Mouse (Mus musculus): ENCODE data around the gene Tyro3. TPM values are rescaled to one million over a fixed set of nuclear protein-coding genes. Genes with fewer than 3 reads are reported as not detected.

Tyro3 gene
- 4.5 and 7.2 TPM in 2 replicates for total RNA-seq (2021)
- long read RNA-seq, transcript Tyro3-201 (19 exons, 3,989 nt), result major isoform, 5 of 6 reads
- long read RNA-seq, partial matches to known transcripts, result 1 of 6 reads
- long read RNA-seq, other reads (novel, unspliced or antisense), result 0 of 6 reads

- DNase-seq, result no peak
Measured at GRCm38 (mm10) chr2:119797279-119797783, at the start of gene Tyro3. Gene Tyro3, plus strand, starts transcription at chr2:119797733.

GRCm38 (mm10) chr2:119749260-119749659, 48.3 kb upstream of the Tyro3 start:
- no peak for DNase-seq

GRCm38 (mm10) chr2:119757601-119758100, 39.9 kb upstream of the Tyro3 start:
- DNase-seq, result no peak

- DNase-seq, result peak; percentile 43
Measured at GRCm38 (mm10) chr2:119758101-119758843, 39.3 kb upstream of the Tyro3 start.

GRCm38 (mm10) chr2:119758844-119759835, 38.4 kb upstream of the Tyro3 start:
- no peak for DNase-seq

- no peak for DNase-seq
Measured at GRCm38 (mm10) chr2:119760251-119760650, 37.3 kb upstream of the Tyro3 start, which contains the start of gene Ltk. Gene Ltk, minus strand, starts transcription at chr2:119760431.

- DNase-seq, result no peak
Measured at GRCm38 (mm10) chr2:119762276-119762675, 35.3 kb upstream of the Tyro3 start.

DNA sequence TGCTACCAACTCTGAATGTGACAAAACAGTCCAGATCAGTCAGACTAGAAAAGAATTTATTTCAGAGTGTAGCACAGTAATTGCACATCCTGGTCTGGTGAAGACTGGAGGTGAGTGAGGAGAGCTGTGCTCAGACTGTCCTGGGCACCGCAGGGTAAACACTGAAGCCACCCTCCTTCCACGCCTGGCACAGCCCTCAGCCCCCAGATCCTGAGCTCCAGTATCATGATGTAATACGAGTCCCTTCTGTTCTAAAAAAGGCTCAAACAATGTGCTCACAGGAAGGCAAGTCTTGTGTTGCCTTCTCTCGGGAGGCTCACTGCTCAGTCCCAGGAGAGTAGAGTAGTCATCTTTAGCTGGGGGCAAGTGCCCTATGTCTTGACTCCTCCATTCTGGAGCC, 33.6 kb upstream of the Tyro3 start:
- no peak for DNase-seq

- no peak for DNase-seq
Measured at GRCm38 (mm10) chr2:119767246-119767645, 30.3 kb upstream of the Tyro3 start.

DNA sequence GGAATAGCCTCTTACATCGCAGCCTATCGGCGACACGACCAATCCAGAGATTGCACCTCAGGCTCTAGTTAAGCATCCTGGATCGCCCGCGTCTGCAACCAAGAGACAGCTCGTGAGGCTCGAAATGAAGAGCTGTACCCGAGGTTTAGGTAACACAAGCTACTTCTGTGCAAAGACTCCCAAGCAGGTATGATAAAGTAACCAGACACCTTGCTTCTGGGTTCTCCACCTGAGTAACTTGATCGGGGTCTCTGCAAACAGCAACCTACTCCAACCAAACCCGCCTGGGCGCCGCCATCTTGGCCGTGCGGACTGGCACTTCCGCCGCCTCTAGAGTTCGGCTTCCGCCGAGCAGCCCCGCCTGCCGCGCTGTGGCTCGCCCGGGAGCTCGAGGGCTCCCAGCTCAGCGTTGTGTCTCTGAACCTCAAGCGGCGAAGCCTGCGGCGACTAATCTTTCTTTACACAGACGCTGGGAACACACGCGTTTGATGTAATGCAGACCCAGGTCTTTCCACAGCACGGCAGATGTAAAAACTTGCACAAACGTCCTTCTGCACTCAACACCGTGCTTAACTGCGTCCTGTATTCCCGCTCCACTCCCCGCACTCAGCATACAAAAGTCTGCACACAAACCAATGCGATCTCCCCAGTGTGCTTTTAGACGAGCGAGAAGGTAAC, 10.2 kb upstream of the Tyro3 start, which contains the start of gene Rpap1:
TSS of gene Rpap1 (minus strand) at position 332 of the 678 bp plus-strand sequence.
- DNase-seq, result peak; percentile 86

DNA sequence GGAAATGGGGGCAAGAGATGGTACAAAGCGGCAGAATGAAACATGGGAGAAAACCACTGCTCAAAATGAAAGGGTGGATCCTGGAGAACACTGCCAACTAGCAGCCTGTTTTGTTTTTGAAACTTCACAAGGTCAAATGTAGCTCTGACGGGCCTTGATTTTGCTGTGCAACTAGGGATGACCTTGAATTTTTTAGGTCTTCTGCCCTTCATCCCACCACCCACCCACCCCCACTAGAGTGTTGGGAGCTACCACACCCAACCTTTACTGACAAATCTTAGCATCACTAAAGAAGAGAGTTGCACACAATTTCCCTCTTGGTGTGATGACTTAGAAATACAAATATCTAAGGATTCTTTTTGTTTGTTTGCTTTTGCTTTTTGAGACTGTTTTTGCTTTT, 7.5 kb upstream of the Tyro3 start:
- no peak for DNase-seq

- peak; percentile 69 for DNase-seq
Measured at GRCm38 (mm10) chr2:119798246-119798927, 854 bp downstream of the Tyro3 start.

DNA sequence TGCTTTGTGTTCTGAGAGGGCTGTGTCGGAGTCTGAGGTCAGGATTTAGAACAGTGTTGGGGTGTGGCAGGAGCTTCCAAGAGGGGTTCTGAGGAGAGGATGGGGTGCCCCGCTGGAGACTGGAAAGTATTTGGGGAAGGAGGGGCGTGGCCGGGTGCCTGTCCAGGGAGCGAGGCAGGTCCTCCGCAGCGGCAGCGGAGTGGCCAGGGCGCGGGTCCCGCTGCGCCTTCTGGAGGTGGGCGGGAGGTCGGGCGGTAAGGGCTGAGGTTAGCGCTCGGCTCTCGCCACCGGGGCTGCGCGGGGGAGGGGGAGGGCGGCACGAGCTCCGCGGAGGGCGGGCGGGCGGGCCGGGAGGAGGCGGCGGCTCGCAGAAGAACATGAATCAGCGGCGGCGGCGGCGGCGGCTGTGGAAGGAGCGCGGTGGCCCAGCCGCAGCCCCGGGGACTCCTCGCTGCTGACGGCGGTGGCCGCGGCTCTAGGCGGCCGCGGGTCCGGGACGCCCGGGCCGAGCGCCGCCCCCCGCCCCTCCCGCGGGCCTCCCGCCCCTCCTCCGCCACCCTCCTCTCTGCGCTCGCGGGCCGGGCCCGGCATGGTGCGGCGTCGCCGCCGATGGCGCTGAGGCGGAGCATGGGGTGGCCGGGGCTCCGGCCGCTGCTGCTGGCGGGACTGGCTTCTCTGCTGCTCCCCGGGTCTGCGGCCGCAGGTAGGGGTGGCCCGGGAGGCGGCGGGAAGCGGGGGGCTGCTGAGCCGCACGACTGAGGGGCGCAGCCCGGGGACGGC, 1.8 kb downstream of the Tyro3 start:
- peak; percentile 63 for DNase-seq

DNA sequence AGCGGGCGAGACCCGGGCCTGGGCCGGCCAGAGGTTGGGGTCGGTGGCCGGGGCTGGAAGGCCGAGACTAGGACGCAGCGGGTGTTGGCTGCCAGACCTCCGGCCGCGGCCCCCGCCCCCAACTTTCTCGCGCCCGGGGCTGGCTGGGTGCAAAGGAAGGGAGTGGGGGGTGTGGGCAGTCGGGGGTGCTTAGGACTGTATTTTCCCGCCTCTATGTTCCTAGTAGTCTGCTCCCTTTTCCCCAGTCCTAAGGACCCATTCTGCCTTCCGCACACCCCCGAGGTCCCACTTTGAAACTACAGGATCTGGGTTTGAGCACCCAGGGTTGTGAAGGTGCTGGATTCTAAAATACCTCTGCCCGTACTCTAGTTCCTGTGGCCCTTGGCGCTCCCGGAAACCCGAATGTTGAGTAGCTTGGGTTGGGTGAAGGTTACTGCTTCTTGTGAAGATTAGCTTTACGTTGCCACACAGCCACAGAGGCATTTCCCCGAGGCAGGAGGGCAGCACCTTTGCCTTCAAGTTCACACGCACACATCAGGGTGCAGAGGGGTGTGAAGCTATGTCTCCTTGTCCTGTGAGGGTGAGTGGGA, 2.5 kb downstream of the Tyro3 start:
- peak; percentile 9 for DNase-seq

DNA sequence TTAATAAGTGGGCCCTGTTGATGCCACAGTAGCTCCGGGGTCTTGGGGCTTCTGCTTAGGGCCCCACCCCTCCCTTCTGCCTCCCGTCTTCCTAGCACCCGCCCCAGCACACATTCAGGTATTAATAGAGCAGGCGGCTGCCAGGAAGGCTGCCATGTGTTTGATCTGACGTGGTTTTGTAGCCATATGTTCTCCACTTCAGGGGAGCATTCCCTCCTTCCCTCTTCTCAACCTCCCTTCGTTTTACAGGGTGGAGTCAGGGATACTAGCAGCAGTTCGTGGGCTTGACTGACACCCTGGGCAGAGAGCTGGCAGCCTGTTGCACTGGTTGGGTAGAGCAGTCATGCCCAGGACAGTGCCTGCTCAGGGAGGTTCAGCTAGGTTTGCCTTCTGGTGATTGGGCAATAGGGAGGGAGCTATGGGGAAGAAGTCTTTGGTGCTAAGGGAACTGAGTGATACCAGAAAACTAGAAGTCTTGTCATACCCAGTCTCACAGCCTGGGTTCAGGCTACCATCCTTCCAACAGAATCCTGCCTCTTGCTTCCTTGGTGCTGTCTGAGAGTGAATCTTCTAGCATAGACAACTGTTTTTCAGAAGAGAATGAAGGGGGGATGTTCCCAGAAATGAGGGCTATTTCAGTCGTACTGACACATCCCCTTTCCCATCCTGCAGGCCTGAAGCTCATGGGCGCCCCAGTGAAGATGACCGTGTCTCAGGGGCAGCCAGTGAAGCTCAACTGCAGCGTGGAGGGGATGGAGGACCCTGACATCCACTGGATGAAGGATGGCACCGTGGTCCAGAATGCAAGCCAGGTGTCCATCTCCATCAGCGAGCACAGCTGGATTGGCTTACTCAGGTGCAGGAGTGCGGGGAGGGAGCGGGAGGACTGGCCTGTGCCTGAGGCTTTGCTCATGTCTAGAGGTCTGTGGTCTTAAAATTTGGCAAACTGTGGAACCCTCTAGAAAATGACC, 3.6 kb downstream of the Tyro3 start:
- no peak for DNase-seq

- no peak for DNase-seq
Measured at GRCm38 (mm10) chr2:119802767-119803617, 5.5 kb downstream of the Tyro3 start.

DNA sequence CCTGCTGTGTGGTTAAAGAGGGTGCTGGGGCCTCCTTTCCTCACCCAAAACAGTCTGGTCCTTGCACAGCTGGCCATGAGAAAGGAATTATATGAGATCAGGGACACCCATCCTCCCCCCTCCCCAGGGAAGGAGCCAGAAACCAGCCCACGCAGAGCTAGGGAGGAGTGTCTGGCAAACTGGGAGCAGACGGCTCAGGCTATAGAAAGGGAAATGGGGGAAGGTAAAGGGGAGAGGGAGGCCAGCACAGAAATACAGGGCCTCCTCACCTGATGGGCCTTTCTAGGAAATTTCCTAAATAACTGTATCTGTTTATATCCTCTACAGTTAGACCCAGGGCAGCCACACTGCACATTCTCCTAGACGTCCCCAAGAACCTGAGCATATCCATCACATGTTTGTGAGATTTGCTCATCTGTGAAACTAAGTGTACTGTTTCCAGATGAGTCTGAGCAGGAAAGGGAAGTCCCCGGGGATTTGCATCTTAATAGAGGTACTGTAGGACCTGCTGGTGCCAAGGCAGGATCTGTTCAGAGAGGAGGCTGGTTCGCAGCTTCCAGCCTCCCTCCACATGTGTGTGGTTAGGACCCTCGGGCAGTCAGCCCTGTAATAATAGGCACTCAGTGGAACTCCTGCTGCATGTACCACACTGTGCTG, 6.2 kb downstream of the Tyro3 start:
- DNase-seq, result no peak
